Mouse (Mus musculus): ENCODE measurements around the gene Pou2f3.

Gene Pou2f3

DNA sequence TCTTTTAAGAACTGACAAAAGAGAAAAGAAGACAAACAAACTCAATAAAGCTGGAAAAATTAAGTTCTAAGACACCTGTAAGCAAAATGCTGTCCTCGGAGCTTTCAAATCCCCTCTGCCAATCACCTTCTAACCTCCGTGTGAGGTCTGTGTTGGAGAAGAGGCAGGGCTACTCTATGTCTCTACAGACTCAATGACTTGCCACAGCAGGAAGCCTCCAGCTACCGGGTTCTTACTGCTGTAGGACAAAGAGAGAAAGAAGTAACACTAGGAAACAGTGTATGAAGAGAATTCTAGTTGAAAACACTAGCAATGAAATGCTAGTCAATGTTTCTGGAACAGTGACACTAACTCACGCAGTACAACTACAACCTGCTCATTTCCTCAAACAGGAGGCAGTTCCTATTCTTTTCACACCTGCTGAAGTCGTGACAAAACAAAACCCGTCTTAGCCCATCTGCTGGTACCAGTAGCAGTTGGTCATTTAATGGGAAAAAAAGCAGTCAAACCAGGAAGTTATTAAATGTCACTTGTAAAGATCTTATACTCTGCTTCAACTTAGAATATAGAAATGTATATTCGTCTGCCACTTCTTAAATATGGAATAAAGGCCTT lies 126.6 kb downstream of the Pou2f3 start:
- DNase-seq (ENCODE audit: low read depth, low spot score), result no peak

DNA sequence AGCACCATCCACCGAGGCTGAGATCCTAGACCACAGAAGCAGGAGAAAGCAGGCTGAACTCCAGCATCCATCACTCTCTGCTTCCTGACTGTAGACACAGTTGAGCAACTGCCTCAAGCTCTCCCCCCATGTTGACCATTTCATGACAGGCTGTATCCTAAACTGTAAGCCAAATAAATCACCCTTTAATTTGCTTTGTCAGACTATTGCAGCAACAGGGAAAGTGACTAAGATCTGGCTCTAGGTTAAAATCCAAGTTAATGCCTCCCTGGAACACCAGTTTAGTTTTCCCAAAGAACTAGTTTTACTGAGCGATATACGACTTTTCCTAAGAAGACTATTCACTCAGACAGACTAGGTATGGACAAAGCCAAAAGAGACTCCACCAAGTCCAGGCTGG lies 131.5 kb downstream of the Pou2f3 start:
- DNase-seq (ENCODE audit: low read depth, low spot score), result no peak

DNA sequence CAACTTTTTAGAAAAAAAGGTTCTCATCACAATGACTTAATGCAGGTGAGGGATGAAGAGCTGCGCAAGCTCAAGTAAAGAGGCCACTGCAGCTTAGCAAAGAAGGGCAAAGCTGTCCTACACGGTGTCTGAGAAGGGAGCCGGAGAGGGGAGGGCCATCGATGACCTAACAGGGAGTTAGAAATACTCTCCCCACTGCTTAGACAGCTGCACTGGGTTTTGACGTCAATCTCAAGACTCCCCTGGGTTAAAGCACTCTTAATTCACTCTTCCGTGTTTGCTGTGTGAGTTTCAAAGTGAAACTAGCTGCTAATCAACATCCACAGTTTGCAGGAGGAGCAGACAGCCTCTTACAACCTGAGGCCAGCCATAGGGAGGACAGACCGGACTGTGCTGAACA lies 134.0 kb downstream of the Pou2f3 start:
- DNase-seq (ENCODE audit: low read depth, low spot score), result no peak

DNA sequence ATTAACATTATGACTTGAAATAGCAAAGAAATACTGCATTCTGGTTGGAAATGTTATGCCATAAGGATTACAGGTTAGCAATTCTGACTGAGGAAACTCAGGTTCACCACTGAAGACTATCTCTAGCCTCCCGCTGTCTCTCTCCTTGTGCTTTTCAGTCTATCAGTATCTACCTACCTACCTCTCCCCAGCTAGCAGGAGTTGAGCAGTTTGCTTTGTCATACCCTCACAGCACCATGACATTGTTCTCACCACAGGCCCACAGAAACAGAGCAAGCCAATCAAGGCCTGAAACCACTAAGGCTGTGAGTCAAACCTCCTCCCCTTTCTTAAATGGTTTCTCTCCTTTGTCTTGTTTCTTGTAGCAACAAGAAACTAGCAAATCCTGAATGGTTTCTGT lies 135.6 kb downstream of the Pou2f3 start:
- DNase-seq (ENCODE audit: low read depth, low spot score), result no peak
